Mouse (Mus musculus) megakaryocyte, embryonic 14.5 days (primary cell): ENCODE data around the gene Diras2. TPM values are rescaled to one million over a fixed set of nuclear protein-coding genes. Genes with fewer than 3 reads are reported as not detected.

ENCODE experiments used
- H3K27me3 ChIP-seq: replicated peaks from 2 replicates; pipeline ENCODE3; 2012; ENCODE audit warnings: inconsistent platforms
- H3K36me3 ChIP-seq: replicated peaks from 2 replicates; pipeline ENCODE3; 2012; ENCODE audit warnings: low read length, inconsistent platforms, mixed read lengths
- H3K4me1 ChIP-seq: 2 replicates; pipeline ENCODE4 v1.6.1; 2012; ENCODE audit warnings: inconsistent platforms
- H3K4me3 ChIP-seq: replicated peaks from 2 replicates; pipeline ENCODE3; 2012; ENCODE audit warnings: moderate library complexity, mild to moderate bottlenecking, inconsistent platforms
- H3K9me3 ChIP-seq: 2 replicates; pipeline ENCODE4 v1.6.1; 2012; ENCODE audit warnings: inconsistent platforms
- FLI1 ChIP-seq: IDR thresholded peaks from 2 replicates; pipeline ENCODE4 v1.6.1; 2012; ENCODE audit warnings: low read length, inconsistent platforms, mixed read lengths
- GATA1 ChIP-seq: IDR thresholded peaks from 3 replicates; pipeline ENCODE4 v1.6.1; 2012; ENCODE audit warnings: mixed read lengths, low read length, inconsistent platforms, borderline replicate concordance
- polyA plus RNA-seq: library from polyadenylated mRNA; stranded (reverse); fragments of >175 nt; gene quantifications from 2 replicates; pipeline ENCODE4 v1.2.3, GENCODE M21; 2012; ENCODE audit warnings: low replicate concordance; ENCODE audit not compliant: insufficient read depth

The Diras2 gene
- polyA plus RNA-seq, 1 experiment = 1.3 TPM

DNA sequence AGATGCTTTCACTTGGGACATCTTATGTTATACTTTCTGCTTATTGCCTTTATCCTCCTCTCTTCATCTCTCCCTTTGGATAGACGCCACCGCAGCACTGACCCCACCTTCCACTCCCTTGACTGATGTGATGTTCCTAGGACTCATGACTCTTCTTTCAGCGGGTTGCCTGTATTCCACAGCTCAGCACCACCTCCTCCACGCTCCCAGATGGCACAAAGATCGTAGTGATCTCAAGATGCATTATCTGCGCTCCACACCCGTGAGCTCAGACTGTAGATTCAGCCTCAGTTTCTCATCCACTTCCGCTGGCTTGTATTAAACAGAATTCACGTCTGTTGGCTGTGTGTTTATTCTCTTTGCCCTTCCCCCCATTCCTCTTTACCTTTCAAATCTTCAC, 23.6 kb upstream of the Diras2 start:
- no peak overlapping the region for H3K4me3 ChIP-seq
- H3K27me3 ChIP-seq = no peaks in the 10 kb centered on the region
- no peaks in the 10 kb centered on the region for H3K9me3 ChIP-seq
- peaks cover 86% of the 10 kb centered on the region for H3K4me1 ChIP-seq
- no peak for TF ChIP-seq FLI1
- no peak for TF ChIP-seq GATA1
- peaks cover 72% of the 10 kb centered on the region for H3K36me3 ChIP-seq

- Histone ChIP-seq H3K9me3 (peaks cover 5% of the 10 kb centered on the region; the same call in 1 of the 2 replicates), H3K4me1 (peaks cover 91% of the 10 kb centered on the region), H3K4me3 (peak overlapping the region; percentile 69), H3K27me3 (no peaks in the 10 kb centered on the region), H3K36me3 (peaks cover 69% of the 10 kb centered on the region)
- TF ChIP-seq GATA1 = no peak
- no peak for TF ChIP-seq FLI1
Measured at GRCm38 (mm10) chr13:52552822-52553477, 21.9 kb upstream of the Diras2 start.

DNA sequence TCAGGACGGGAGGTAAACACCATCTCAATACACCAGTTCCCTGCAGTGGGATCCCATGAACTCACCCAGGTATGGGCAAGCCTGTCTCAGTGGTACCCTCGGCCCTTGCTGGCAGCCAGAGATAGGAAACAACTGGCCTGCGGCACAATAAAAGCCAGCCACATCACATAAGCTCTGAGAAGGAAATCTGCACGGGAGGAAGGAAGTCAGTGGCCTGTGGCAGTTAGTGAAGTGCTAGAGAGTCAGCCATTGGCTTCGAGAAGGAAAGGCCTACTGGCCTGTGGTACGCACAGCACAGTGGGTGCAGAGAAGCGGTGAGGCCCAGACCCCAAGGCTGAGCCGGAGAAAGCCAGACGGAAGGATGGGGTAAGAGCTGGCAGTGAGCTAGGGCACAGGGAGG, 20.2 kb upstream of the Diras2 start:
- Histone ChIP-seq H3K4me1 (peaks cover 95% of the 10 kb centered on the region), H3K9me3 (peaks cover 7% of the 10 kb centered on the region; the same call in 1 of the 2 replicates), H3K36me3 (peaks cover 58% of the 10 kb centered on the region), H3K27me3 (no peaks in the 10 kb centered on the region), H3K4me3 (peak overlapping the region; percentile 89)
- TF ChIP-seq GATA1 = no peak
- TF ChIP-seq FLI1 = no peak

DNA sequence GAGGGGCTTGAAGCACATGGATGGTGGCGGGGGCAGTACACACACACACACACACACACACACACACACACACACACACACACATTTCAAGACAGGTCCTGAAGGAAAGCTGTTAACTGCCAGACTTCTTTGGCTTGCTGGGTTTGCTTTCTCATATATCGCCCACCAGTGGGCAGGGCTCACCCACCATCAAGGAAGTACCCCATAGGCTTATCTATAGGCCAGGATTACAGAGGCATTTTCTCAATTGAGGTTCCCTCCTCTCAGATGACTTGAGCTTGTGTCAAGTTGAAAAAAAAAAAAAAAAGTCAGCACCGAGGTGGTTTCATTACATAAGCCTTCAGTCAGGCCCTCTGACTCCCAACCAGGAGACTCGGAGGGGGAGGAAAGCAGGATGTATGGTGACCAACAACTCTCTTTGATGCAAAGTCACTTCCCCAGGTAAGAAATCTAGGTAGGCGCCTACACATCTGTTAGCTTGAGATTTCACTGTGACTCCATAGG, 19.7 kb upstream of the Diras2 start:
- Histone ChIP-seq H3K4me3 (peak overlapping the region; percentile 89), H3K27me3 (no peaks in the 10 kb centered on the region), H3K4me1 (peaks cover 97% of the 10 kb centered on the region), H3K36me3 (peaks cover 56% of the 10 kb centered on the region), H3K9me3 (peaks cover 7% of the 10 kb centered on the region; the same call in 1 of the 2 replicates)
- TF ChIP-seq GATA1 (no peak; the same call in 2 of the 3 replicates), FLI1 (no peak)

- peaks cover 96% of the 10 kb centered on the region for H3K4me1 ChIP-seq
- peaks cover 7% of the 10 kb centered on the region; the same call in 1 of the 2 replicates for H3K9me3 ChIP-seq
- no peak for TF ChIP-seq GATA1
- TF ChIP-seq FLI1 = no peak
- no peaks in the 10 kb centered on the region for H3K27me3 ChIP-seq
- H3K36me3 ChIP-seq = peaks cover 27% of the 10 kb centered on the region
- no peak overlapping the region for H3K4me3 ChIP-seq
Measured at GRCm38 (mm10) chr13:52546288-52546687, 15.2 kb upstream of the Diras2 start.

DNA sequence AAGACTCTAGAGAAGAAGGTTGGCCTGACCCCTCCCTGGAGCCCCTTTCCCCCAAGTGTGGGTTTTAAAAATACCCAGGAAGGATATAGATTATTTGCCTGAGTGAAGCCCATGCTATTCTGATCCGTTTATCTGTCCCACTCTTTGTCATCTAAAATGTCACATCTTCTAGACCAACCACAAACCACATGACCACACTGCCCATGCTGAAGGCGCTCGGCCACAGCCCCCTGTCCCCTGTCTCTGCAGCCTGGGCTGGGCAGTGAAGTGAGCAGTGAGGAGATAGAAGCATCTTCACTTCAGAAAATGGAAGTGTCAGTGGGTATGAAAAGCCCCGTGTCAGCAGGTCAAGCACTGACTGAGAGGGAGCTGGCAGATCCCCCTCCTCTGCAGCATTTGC, 11.6 kb upstream of the Diras2 start:
- TF ChIP-seq GATA1 (no peak), FLI1 (no peak)
- H3K4me1 ChIP-seq = peaks cover 96% of the 10 kb centered on the region
- no peaks in the 10 kb centered on the region for H3K9me3 ChIP-seq

GRCm38 (mm10) chr13:52542036-52542526, 11.0 kb upstream of the Diras2 start:
- H3K4me1 ChIP-seq = peaks cover 99% of the 10 kb centered on the region
- TF ChIP-seq FLI1 (no peak), GATA1 (no peak)
- no peaks in the 10 kb centered on the region for H3K9me3 ChIP-seq
- H3K4me3 ChIP-seq = peak overlapping the region; percentile 56
- H3K27me3 ChIP-seq = no peaks in the 10 kb centered on the region
- H3K36me3 ChIP-seq = peaks cover 29% of the 10 kb centered on the region

More for the DNA sequence above, 11.6 kb upstream of the Diras2 start:
- Histone ChIP-seq H3K4me3 (peak overlapping the region; percentile 71), H3K27me3 (no peaks in the 10 kb centered on the region), H3K36me3 (peaks cover 31% of the 10 kb centered on the region)

GRCm38 (mm10) chr13:52541385-52542035, 10.4 kb upstream of the Diras2 start:
- peaks cover 99% of the 10 kb centered on the region for H3K4me1 ChIP-seq

DNA sequence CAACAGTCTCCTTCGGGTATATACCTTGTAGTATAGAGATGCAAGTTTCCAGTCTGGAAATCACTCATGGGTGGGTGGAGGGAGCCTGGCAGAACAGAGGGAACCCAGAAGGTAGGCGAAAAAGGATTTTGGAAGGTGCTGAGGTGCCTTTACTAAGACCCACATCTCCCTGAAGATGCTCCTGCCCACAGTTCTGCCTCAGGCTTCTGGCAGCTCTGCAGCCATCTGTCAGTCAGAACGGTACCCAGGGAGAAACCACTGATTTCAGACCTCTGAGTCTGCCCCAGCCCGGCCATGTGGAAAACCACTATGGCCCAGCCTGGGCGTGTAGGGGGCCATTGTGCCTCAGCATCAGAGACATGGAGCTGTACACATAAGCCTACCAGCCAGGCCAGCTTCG, 8.4 kb upstream of the Diras2 start:
- no peak overlapping the region for H3K4me3 ChIP-seq
- H3K4me1 ChIP-seq = peaks cover 100% of the 10 kb centered on the region
- H3K27me3 ChIP-seq = no peaks in the 10 kb centered on the region
- H3K9me3 ChIP-seq = no peaks in the 10 kb centered on the region
- peaks cover 21% of the 10 kb centered on the region for H3K36me3 ChIP-seq
- TF ChIP-seq FLI1 = no peak
- no peak for TF ChIP-seq GATA1

More at GRCm38 (mm10) chr13:52541385-52542035, 10.4 kb upstream of the Diras2 start:
- H3K4me3 ChIP-seq = peak overlapping the region; percentile 56
- H3K27me3 ChIP-seq = no peaks in the 10 kb centered on the region
- TF ChIP-seq FLI1 = no peak
- TF ChIP-seq GATA1 = no peak
- H3K36me3 ChIP-seq = peaks cover 28% of the 10 kb centered on the region
- H3K9me3 ChIP-seq = no peaks in the 10 kb centered on the region

- H3K9me3 ChIP-seq = no peaks in the 10 kb centered on the region
- H3K4me3 ChIP-seq = no peak overlapping the region
- no peak for TF ChIP-seq GATA1
- H3K36me3 ChIP-seq = peaks cover 21% of the 10 kb centered on the region
- peaks cover 100% of the 10 kb centered on the region for H3K4me1 ChIP-seq
- H3K27me3 ChIP-seq = no peaks in the 10 kb centered on the region
Measured at GRCm38 (mm10) chr13:52538588-52539116, 7.6 kb upstream of the Diras2 start.
